Mouse (Mus musculus): ENCODE results near the gene Shisa8. TPM values are rescaled to one million over a fixed set of nuclear protein-coding genes. Genes with fewer than 3 reads are reported as not detected.

Gene Shisa8
- polyA plus RNA-seq, 1 experiment from 2014 or later = 0.13 TPM

DNA sequence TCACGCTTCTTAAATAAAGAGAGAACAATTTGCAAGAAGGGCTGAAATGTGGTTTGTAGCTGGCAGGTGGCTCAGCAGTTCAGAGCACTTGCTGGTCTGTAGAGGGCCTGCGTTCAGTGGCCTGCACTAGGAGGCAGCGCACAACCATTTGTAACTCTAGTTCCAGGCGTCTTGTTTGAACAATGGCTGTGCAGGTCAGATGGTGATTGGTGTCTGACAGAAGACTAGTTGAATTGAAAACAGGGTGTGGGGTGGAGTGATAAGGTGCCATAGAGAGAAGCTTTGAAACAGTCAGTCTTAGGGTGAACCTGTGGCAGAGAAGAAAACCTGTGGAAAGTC is 48.6 kb downstream of the Shisa8 start:
- 24% methylated on average over 4 of the region's 4 CpGs for whole genome bisulfite sequencing (ENCODE audit: insufficient replicate concordance)
- Histone ChIP-seq H3K9ac (replicated peaks) (peak overlapping the region; percentile 2), H3K9me3 (ENCODE audit: low read length) (no peaks in the 10 kb centered on the region), H3K27me3 (ENCODE audit: insufficient read depth, low read length) (no peaks in the 10 kb centered on the region), H3K4me1 (ENCODE audit: insufficient read depth) (peaks cover 65% of the 10 kb centered on the region), H3K27ac (ENCODE audit: low read depth) (peak overlapping the region; percentile 76), H3K36me3 (replicated peaks; ENCODE audit: insufficient read depth, low read length) (no peaks in the 10 kb centered on the region), H3K4me3 (ENCODE audit: low read depth, low read length) (no peak overlapping the region), H3K4me2 (ENCODE audit: low read depth, low read length) (peak overlapping the region; percentile 52)
- ATAC-seq (peak; percentile 64), DNase-seq (no peak)
- TF ChIP-seq EP300 (IDR thresholded peaks at IDR 0.05; ENCODE audit: low read depth) (no peak), CTCF (IDR thresholded peaks at IDR 0.05; ENCODE audit: low read depth) (peak; percentile 44)

DNA sequence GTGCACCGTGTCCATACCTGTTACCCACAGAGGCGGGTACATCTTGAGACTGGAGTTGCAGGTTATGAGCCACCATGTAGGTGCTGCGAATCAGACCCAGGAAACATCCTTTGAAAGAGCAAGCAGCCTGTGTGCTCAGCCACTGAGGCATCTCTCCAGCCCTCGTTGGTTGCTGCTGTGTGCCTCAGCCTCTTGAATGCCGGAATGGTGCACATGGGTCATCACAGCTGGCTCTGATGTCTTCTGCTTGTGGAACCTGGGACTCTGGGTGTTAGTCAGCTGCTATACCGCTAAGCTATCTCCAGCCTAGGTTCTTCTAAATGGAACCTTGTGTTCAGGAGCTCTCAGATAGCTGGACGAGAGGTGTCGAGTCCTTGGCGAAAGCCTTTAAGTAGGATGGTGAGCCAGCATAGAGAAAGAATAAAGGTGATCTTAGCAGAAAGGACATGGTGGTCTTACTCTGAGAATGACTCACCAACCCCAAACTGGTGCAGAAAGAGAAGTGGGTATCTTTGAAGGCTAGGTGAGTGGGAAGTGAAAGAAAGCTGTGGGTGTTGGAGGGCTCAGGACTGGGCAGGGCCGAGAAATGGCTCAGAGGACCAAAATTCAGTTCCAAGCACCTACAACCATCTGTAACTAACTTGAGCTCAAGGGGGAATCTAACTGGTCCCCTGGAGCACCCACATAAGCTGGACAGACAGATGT is 49.1 kb downstream of the Shisa8 start:
- peak overlapping the region; percentile 52 for H3K4me2 ChIP-seq (ENCODE audit: low read depth, low read length)
- DNase-seq (no peak), ATAC-seq (no peak)
- no peaks in the 10 kb centered on the region for H3K27me3 ChIP-seq (ENCODE audit: insufficient read depth, low read length)
- no peaks in the 10 kb centered on the region for H3K36me3 ChIP-seq (replicated peaks; ENCODE audit: insufficient read depth, low read length)
- TF ChIP-seq EP300 (IDR thresholded peaks at IDR 0.05; ENCODE audit: low read depth) (no peak), CTCF (IDR thresholded peaks at IDR 0.05; ENCODE audit: low read depth) (no peak)
- WGBS (ENCODE audit: insufficient replicate concordance) = 76% methylated on average over 10 of the region's 10 CpGs
- peak overlapping the region; percentile 76 for H3K27ac ChIP-seq (ENCODE audit: low read depth)
- H3K4me1 ChIP-seq (ENCODE audit: insufficient read depth) = peaks cover 65% of the 10 kb centered on the region
- H3K4me3 ChIP-seq (ENCODE audit: low read depth, low read length) = no peak overlapping the region
- peak overlapping the region; percentile 2 for H3K9ac ChIP-seq (replicated peaks)
- H3K9me3 ChIP-seq (ENCODE audit: low read length) = no peaks in the 10 kb centered on the region

DNA sequence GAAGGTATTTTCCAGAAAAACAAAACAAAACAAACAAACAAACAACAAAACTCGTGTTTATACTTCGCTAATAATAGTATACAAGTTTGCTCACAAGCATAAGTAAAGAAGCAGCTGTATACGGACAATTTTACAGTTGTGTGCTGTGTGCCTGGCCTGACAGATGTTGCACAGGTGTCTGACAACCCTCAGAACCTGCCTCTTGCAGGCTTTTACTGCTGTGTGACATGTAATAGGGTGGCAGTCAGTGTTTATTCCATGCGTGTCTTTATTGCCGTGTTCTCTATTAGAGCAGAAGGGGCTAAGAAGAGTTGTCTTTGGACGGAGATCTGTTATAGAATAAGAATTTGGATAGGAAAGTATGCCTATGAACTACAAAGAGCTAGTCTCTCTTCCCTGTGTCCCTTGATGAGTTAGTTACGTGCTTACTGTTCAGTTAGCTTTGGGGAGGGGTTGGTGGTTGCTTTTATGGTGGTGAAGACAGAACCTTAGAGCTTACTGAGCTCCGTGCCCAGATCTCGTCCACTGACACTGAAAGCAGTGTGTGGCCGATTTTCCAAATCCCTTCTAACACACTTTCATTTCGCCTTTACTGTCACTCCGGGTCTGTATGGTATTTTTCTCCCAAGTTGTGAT is 50.5 kb downstream of the Shisa8 start:
- no peak overlapping the region for H3K27ac ChIP-seq (ENCODE audit: low read depth)
- TF ChIP-seq EP300 (IDR thresholded peaks at IDR 0.05; ENCODE audit: low read depth) (no peak), CTCF (IDR thresholded peaks at IDR 0.05; ENCODE audit: low read depth) (no peak)
- 88% methylated on average over 12 of the region's 12 CpGs for WGBS (ENCODE audit: insufficient replicate concordance)

DNA sequence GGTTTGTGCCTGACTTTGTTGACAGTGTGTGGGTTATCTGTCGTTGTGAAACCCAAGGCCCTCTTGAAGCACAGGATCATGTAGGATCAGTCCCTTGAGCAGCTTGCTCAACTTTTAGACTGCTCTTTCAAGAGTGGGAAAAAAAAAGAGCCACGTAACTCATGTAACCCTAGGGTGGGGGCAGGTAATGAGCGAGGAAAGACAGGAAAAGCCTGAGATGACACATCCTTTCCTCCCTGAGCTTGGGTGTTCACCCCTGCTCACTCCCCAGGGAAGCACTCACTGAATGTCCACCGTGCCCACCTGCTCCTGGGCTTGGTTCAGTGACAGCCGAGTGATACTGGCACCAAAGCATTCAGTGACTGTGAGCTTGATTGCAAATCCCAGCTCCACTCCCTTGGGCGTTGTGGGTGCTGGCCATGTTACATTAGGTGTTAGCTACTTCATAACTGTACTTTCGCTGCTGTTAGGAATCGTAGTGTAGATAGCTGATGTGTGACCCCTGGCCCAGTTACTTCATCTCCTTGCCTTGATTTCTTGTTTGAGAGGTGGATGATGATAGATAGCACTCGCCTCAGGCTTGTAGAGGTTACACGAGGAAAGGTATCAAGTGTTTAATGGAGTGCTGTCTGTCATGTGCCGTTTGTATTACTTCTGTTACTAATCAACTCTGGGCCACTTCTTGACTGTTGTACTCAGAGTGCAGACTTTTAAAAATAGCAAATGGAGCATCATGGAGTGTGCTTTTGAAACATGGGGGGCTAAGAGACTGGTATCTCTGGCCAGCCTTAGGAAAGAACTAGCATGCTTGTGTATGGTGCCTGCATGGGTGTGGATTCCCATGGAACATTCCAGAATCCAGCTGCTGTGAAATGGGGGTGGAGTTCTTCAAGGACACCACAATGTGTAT is 51.6 kb downstream of the Shisa8 start:
- no peak for TF ChIP-seq CTCF (IDR thresholded peaks at IDR 0.05; ENCODE audit: low read depth)
- no peak for TF ChIP-seq EP300 (IDR thresholded peaks at IDR 0.05; ENCODE audit: low read depth)
- H3K27ac ChIP-seq (ENCODE audit: low read depth) = peak overlapping the region; percentile 24
- DNase-seq (no peak), ATAC-seq (no peak)
- no peaks in the 10 kb centered on the region for H3K36me3 ChIP-seq (replicated peaks; ENCODE audit: insufficient read depth, low read length)
- H3K4me3 ChIP-seq (ENCODE audit: low read depth, low read length) = no peak overlapping the region
- peaks cover 61% of the 10 kb centered on the region for H3K4me1 ChIP-seq (ENCODE audit: insufficient read depth)
- H3K9ac ChIP-seq (replicated peaks) = no peak overlapping the region; the same call in 1 of the 2 replicates
- WGBS (ENCODE audit: insufficient replicate concordance) = 56% methylated on average over 11 of the region's 11 CpGs
- no peaks in the 10 kb centered on the region for H3K9me3 ChIP-seq (ENCODE audit: low read length)
- no peaks in the 10 kb centered on the region for H3K27me3 ChIP-seq (ENCODE audit: insufficient read depth, low read length)
- H3K4me2 ChIP-seq (ENCODE audit: low read depth, low read length) = no peak overlapping the region

More for the DNA sequence above, 50.5 kb downstream of the Shisa8 start:
- no peaks in the 10 kb centered on the region for H3K9me3 ChIP-seq (ENCODE audit: low read length)
- H3K4me1 ChIP-seq (ENCODE audit: insufficient read depth) = peaks cover 65% of the 10 kb centered on the region
- no peak for DNase-seq
- H3K27me3 ChIP-seq (ENCODE audit: insufficient read depth, low read length) = no peaks in the 10 kb centered on the region
- H3K9ac ChIP-seq (replicated peaks) = no peak overlapping the region
- ATAC-seq = no peak
- H3K4me2 ChIP-seq (ENCODE audit: low read depth, low read length) = no peak overlapping the region
- H3K36me3 ChIP-seq (replicated peaks; ENCODE audit: insufficient read depth, low read length) = no peaks in the 10 kb centered on the region
- H3K4me3 ChIP-seq (ENCODE audit: low read depth, low read length) = no peak overlapping the region

DNA sequence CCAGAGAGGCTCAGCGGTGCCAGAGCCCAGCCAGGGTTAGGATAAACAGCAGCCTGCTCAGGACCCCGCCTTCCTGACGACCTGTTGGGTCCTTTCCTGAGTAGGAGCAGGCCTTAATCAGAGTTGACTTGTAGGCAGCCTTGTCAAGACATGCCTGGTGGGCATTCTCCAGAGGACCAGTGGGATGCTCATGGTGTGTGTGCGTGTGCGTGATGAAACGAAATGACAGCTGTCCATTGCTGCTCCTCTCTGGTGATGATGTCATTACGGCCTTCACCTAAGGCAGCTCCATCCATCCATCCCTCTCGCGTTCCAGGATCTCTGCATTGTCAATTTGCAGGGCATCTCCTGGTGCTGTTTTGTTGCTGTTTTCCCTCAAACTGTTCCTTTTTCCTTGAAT is 53.1 kb downstream of the Shisa8 start:
- no peak overlapping the region for H3K4me3 ChIP-seq (ENCODE audit: low read depth, low read length)
- no peaks in the 10 kb centered on the region for H3K36me3 ChIP-seq (replicated peaks; ENCODE audit: insufficient read depth, low read length)
- H3K9ac ChIP-seq (replicated peaks) = no peak overlapping the region
- WGBS (ENCODE audit: insufficient replicate concordance) = 85% methylated on average over 9 of the region's 9 CpGs
- DNase-seq (no peak), ATAC-seq (no peak)
- H3K27ac ChIP-seq (ENCODE audit: low read depth) = no peak overlapping the region
- no peak overlapping the region for H3K4me2 ChIP-seq (ENCODE audit: low read depth, low read length)
- no peaks in the 10 kb centered on the region for H3K9me3 ChIP-seq (ENCODE audit: low read length)
- TF ChIP-seq CTCF (IDR thresholded peaks at IDR 0.05; ENCODE audit: low read depth) = no peak
- TF ChIP-seq EP300 (IDR thresholded peaks at IDR 0.05; ENCODE audit: low read depth) = no peak
- H3K4me1 ChIP-seq (ENCODE audit: insufficient read depth) = peaks cover 48% of the 10 kb centered on the region
- H3K27me3 ChIP-seq (ENCODE audit: insufficient read depth, low read length) = no peaks in the 10 kb centered on the region

Data from liver, postnatal 0 days (tissue).